ENCODE assay signal across 14 mouse cellular contexts in genomic region chr13:35031684-35032082, GRCm38 (mm10). TPM values are rescaled to one million over a fixed set of nuclear protein-coding genes. Genes with fewer than 3 reads are reported as not detected.
DNase-seq lines count a peak whose midpoint lies in the region; ATAC-seq and TF ChIP-seq lines count a peak whose summit lies in the region.
"Had no signal": no experiment of that assay in that cellular context is flagged by ENCODE, and none has a peak within 500 bp of the region (broad histone marks: within the 10 kb centered on the region; RNA-seq: fewer than 3 reads in every experiment).

No protein-coding gene starts in this region.

- TF ChIP-seq EP300 in heart, adult 2 months (IDR thresholded peaks at IDR 0.05; ENCODE audit: insufficient read depth, low read depth, low read length), result no peak

- no peak for TF ChIP-seq POLR2A in heart, adult 2 months (IDR thresholded peaks at IDR 0.05; ENCODE audit: insufficient read depth, low read depth, low read length)

- 74% methylated on average over 4 of the region's 4 CpGs for WGBS in heart, adult 2 months
- 75% methylated on average over 4 of the region's 4 CpGs for WGBS in lung, embryonic 14.5 days

- H3K79me2 ChIP-seq in heart, adult 2 months (replicated peaks; ENCODE audit: control insufficient read depth, insufficient read depth, low read length), result no peaks in the 10 kb centered on the region

- H3K36me3 ChIP-seq in heart, adult 2 months (ENCODE audit: control insufficient read depth, insufficient read depth, low read length), result no peaks in the 10 kb centered on the region
- H3K36me3 ChIP-seq in lung, embryonic 14.5 days (ENCODE audit: insufficient read depth), result no peaks in the 10 kb centered on the region
- H3K36me3 ChIP-seq: heart, embryonic 15.5 days; intestine, embryonic 15.5 days; limb, embryonic 15.5 days; neural tube, embryonic 12.5 days had no signal

- H3K9me3 ChIP-seq in lung, embryonic 14.5 days (ENCODE audit: low read depth, low read length), result no peaks in the 10 kb centered on the region
- H3K9me3 ChIP-seq: heart, embryonic 15.5 days; intestine, embryonic 15.5 days; limb, embryonic 15.5 days; neural tube, embryonic 12.5 days had no signal

- no peak for ATAC-seq in lung, embryonic 14.5 days (ENCODE audit: insufficient read depth)
- ATAC-seq: intestine, embryonic 15.5 days had no signal

- TF ChIP-seq CTCF in heart, adult 2 months (IDR thresholded peaks at IDR 0.05), result peak; percentile 47
- TF ChIP-seq CTCF in lung, embryonic 14.5 days (IDR thresholded peaks at IDR 0.05; ENCODE audit: low read depth), result peak; percentile 36

- no peak overlapping the region for H3K9ac ChIP-seq in heart, adult 2 months (ENCODE audit: low read depth, low read length)
- H3K9ac ChIP-seq in lung, embryonic 14.5 days, result no peak overlapping the region
- H3K9ac ChIP-seq: heart, embryonic 15.5 days; intestine, embryonic 15.5 days; limb, embryonic 15.5 days; neural tube, embryonic 12.5 days had no signal

- DNase-seq in heart, adult 2 months, result no peak
- no peak for DNase-seq in heart, postnatal 25 days (ENCODE audit: low spot score)
- DNase-seq in lung, embryonic 14.5 days, result no peak
- DNase-seq in lung, postnatal 10 days, result no peak
- DNase-seq in adipocyte (ENCODE audit: low spot score), result peak; percentile 45
- DNase-seq in thymus, postnatal 14 days, result peak; percentile 66
- no peak for DNase-seq in embryo, embryonic 11 days
- DNase-seq in gastrocnemius, adult 18-20 months (ENCODE audit: low spot score), result no peak
- DNase-seq: gastrocnemius, postnatal 10 days; right cerebral cortex, postnatal 25 days had no signal

- H3K4me3 ChIP-seq in heart, adult 2 months, result no peak overlapping the region
- no peak overlapping the region for H3K4me3 ChIP-seq in lung, embryonic 14.5 days (ENCODE audit: low read depth, low read length)
- H3K4me3 ChIP-seq: heart, embryonic 15.5 days; intestine, embryonic 15.5 days; limb, embryonic 15.5 days; neural tube, embryonic 12.5 days had no signal

- no peaks in the 10 kb centered on the region for H3K4me1 ChIP-seq in heart, adult 2 months (ENCODE audit: control insufficient read depth, insufficient read depth, low read length)
- no peaks in the 10 kb centered on the region for H3K4me1 ChIP-seq in lung, embryonic 14.5 days (ENCODE audit: insufficient read depth)
- H3K4me1 ChIP-seq: intestine, embryonic 15.5 days; limb, embryonic 15.5 days; neural tube, embryonic 12.5 days had no signal

- intact Hi-C loops in heart, adult 2 months (cut with DNase I), result loop anchor here (2.0 to 5.0 kb wide), 2 partner anchors 741 to 915 kb away; no protein-coding TSS in a partner anchor
- intact Hi-C loops in heart, postnatal 25 days (cut with DNase I), result loop anchor here (2.0 to 5.0 kb wide), 3 partner anchors 389 to 915 kb away; no protein-coding TSS in a partner anchor

- no peaks in the 10 kb centered on the region for H3K27me3 ChIP-seq in heart, adult 2 months (ENCODE audit: control insufficient read depth, insufficient read depth, low read length)
- no peaks in the 10 kb centered on the region for H3K27me3 ChIP-seq in lung, embryonic 14.5 days (ENCODE audit: insufficient read depth, low read length)
- H3K27me3 ChIP-seq: heart, embryonic 15.5 days; intestine, embryonic 15.5 days; limb, embryonic 15.5 days; neural tube, embryonic 12.5 days had no signal

- no peak overlapping the region for H3K4me2 ChIP-seq in lung, embryonic 14.5 days
- H3K4me2 ChIP-seq: heart, embryonic 15.5 days; intestine, embryonic 15.5 days; limb, embryonic 15.5 days; neural tube, embryonic 12.5 days had no signal

- no peak overlapping the region for H3K27ac ChIP-seq in heart, adult 2 months
- H3K27ac ChIP-seq in lung, embryonic 14.5 days (ENCODE audit: low read depth), result no peak overlapping the region
- H3K27ac ChIP-seq: heart, embryonic 15.5 days; intestine, embryonic 15.5 days; limb, embryonic 15.5 days; neural tube, embryonic 12.5 days had no signal

RNA-seq across cellular contexts. Expression of gene Eci2, which starts 4.8 kb away (rescaled TPM):
- 100 to 1,000 TPM; 234 to 260 TPM for total RNA-seq in heart, adult 2 months (2021)
- 118 and 234 TPM in 2 replicates for polyA plus RNA-seq in heart, adult 2 months (2012; rRNA removed)
- 100 to 1,000 TPM; 262 to 265 TPM for total RNA-seq in heart, postnatal 25 days (2021)
- polyA plus RNA-seq in lung, embryonic 14.5 days (2014; fragmentation: Nextera tagmentation; extraction: Ambion mirVana), result 149 and 152 TPM in 2 replicates
- total RNA-seq in gastrocnemius, adult 18-20 months (2021), result 10 to 100 TPM; 81.3 to 81.5 TPM

Comparison
In these comparisons a context has a peak if more than half of its experiments do, and no peak if none do; other contexts are left out.
1. DNase-seq: peak in adipocyte (single experiment) and thymus, postnatal 14 days (single experiment); none in heart, adult 2 months (0 of 2), heart, postnatal 25 days (single experiment), lung, embryonic 14.5 days (single experiment), lung, postnatal 10 days (single experiment), embryo, embryonic 11 days (single experiment) and gastrocnemius, adult 18-20 months (single experiment).